In genomic region chr2:16356106-16356818, GRCm38 (mm10) we compare ENCODE assay signal across 8 mouse cellular contexts. TPM values are rescaled to one million over a fixed set of nuclear protein-coding genes. Genes with fewer than 3 reads are reported as not detected.
DNase-seq lines count a peak whose midpoint lies in the region; ATAC-seq and TF ChIP-seq lines count a peak whose summit lies in the region.

Plxdc2 (plus strand) TSS chr2:16356304.

- peak; percentile 93 for ATAC-seq in hindbrain, embryonic 12.5 days (ENCODE audit: low FRiP score)
- ATAC-seq in lung, embryonic 15.5 days (ENCODE audit: borderline replicate concordance, extremely low read depth, low FRiP score, low TSS enrichment): peak; percentile 92

- in situ Hi-C loops in ES-E14 (cut with MboI; ENCODE audit: low sequenced_read_pairs in 2 of 2, unreplicated experiment in 2 of 2): no loop called here

- peaks cover 0 to 2% of the 10 kb centered on the region in 2 experiments; a peak in 1 of 4 replicates for H3K4me1 ChIP-seq in ES-E14 (ENCODE audit: control insufficient read depth in 2 of 2, insufficient read depth in 2 of 2, low read length in 2 of 2, poor library complexity in 1 of 2)
- H3K4me1 ChIP-seq in hindbrain, embryonic 12.5 days: peaks cover 8% of the 10 kb centered on the region; the same call in 1 of the 2 replicates
- H3K4me1 ChIP-seq in lung, embryonic 15.5 days: no peaks in the 10 kb centered on the region

- H3K27ac ChIP-seq in ES-E14 (ENCODE audit: insufficient read depth, low read depth, low read length, poor library complexity, severe bottlenecking): peak within 1 kb of the TSS; percentile 50
- peak within 1 kb of the TSS; percentile 85 for H3K27ac ChIP-seq in hindbrain, embryonic 12.5 days
- peak within 1 kb of the TSS; percentile 90 for H3K27ac ChIP-seq in lung, embryonic 15.5 days

- H3K4me2 ChIP-seq in hindbrain, embryonic 12.5 days (replicated peaks): peak within 1 kb of the TSS; percentile 86
- H3K4me2 ChIP-seq in lung, embryonic 15.5 days: peak within 1 kb of the TSS; percentile 84

- DNase-seq in ES-E14 (ENCODE audit: low read depth, low spot score): peak; percentile 63
- DNase-seq in cerebellum, postnatal 10 days: peak; percentile 90 to 93
- DNase-seq in frontal cortex, postnatal 36 days (ENCODE audit: low spot score in 2 of 2): peak; percentile 84
- DNase-seq in layer of hippocampus, postnatal 10 days (ENCODE audit: low spot score in 2 of 2): peak in 1 of 2 experiments; percentile 75
- peak; percentile 56 for DNase-seq in ovary, postnatal 10 days (ENCODE audit: low spot score)
- peak; percentile 82 to 86 for DNase-seq in thymus, postnatal 36 days

- peak within 1 kb of the TSS; percentile 77 for H3K9ac ChIP-seq in ES-E14 (ENCODE audit: insufficient read depth, low read depth, low read length, poor library complexity, severe bottlenecking)
- peak within 1 kb of the TSS; percentile 62 for H3K9ac ChIP-seq in hindbrain, embryonic 12.5 days
- peak within 1 kb of the TSS; percentile 65 for H3K9ac ChIP-seq in lung, embryonic 15.5 days

- H3K4me3 ChIP-seq in ES-E14 (ENCODE audit: insufficient read depth in 1 of 2, low read depth in 1 of 2, low read length in 2 of 2, poor library complexity in 1 of 2, severe bottlenecking in 1 of 2): peak within 1 kb of the TSS; percentile 78 to 88
- H3K4me3 ChIP-seq in hindbrain, embryonic 12.5 days: peak within 1 kb of the TSS; percentile 69
- peak within 1 kb of the TSS; percentile 76 for H3K4me3 ChIP-seq in lung, embryonic 15.5 days

- H3K27me3 ChIP-seq in hindbrain, embryonic 12.5 days: peaks cover 12% of the 10 kb centered on the region
- no peaks in the 10 kb centered on the region for H3K27me3 ChIP-seq in lung, embryonic 15.5 days

- no peaks in the 10 kb centered on the region for H3K9me3 ChIP-seq in ES-E14 (ENCODE audit: control insufficient read depth, insufficient read depth, low read depth, low read length)
- no peaks in the 10 kb centered on the region for H3K9me3 ChIP-seq in hindbrain, embryonic 12.5 days (replicated peaks)
- no peaks in the 10 kb centered on the region for H3K9me3 ChIP-seq in lung, embryonic 15.5 days

- H3K36me3 ChIP-seq in ES-E14 (ENCODE audit: control insufficient read depth, insufficient read depth, low read length, poor library complexity, severe bottlenecking): no peaks in the 10 kb centered on the region
- H3K36me3 ChIP-seq in hindbrain, embryonic 12.5 days: no peaks in the 10 kb centered on the region
- no peaks in the 10 kb centered on the region for H3K36me3 ChIP-seq in lung, embryonic 15.5 days

- WGBS in hindbrain, embryonic 12.5 days: under 1% methylated on average over 42 of the region's 45 CpGs
- WGBS in lung, embryonic 15.5 days: 0% methylated on average over 45 of the region's 45 CpGs

TF ChIP-seq in ES-E14, 5 proteins besides CTCF, POLR2A, EP300 and RAD21:
- TF ChIP-seq MAFK (IDR thresholded peaks at IDR 0.05; ENCODE audit: insufficient read depth, low read depth, low read length) (no peak), HCFC1 (IDR thresholded peaks at IDR 0.05; ENCODE audit: borderline replicate concordance, insufficient read depth, low read length) (peak; percentile 29; the same call in 1 of the 2 replicates)
TF ChIP-seq in ES-E14: peak in this region for 1.

RNA-seq across cellular contexts. Expression of gene Plxdc2, which starts in this region (rescaled TPM):
- total RNA-seq in ES-E14 (2012; rRNA removed): 11.7 and 15.2 TPM in 2 replicates
- 27.3 and 29.1 TPM in 2 replicates for polyA plus RNA-seq in hindbrain, embryonic 12.5 days (2016; fragmentation: Nextera tagmentation; extraction: Ambion mirVana)
- total RNA-seq in layer of hippocampus, postnatal 10 days (2021): 10 to 100 TPM; 24.8 to 25.2 TPM
- 64.2 and 71.3 TPM in 2 replicates for polyA plus RNA-seq in lung, embryonic 15.5 days (2015; fragmentation: Nextera tagmentation; extraction: Ambion mirVana)
